Mouse (Mus musculus) small intestine, adult 2 months (tissue): Measurements from ENCODE around the gene Lin52. TPM values are rescaled to one million over a fixed set of nuclear protein-coding genes. Genes with fewer than 3 reads are reported as not detected.

Experiments
- H3K27ac ChIP-seq: fragments of 200-500 bp; 2 replicates; pipeline ENCODE4 v1.5.1; 2012; ENCODE audit warnings: low read depth, low read length, control low read depth, inconsistent platforms; ENCODE audit not compliant: insufficient read depth
- H3K27me3 ChIP-seq: fragments of 200-500 bp; 2 replicates; pipeline ENCODE4 v1.6.1; 2012; ENCODE audit warnings: mild to moderate bottlenecking, moderate library complexity, low read length, inconsistent platforms; ENCODE audit not compliant: control insufficient read depth, insufficient read depth
- H3K36me3 ChIP-seq: fragments of 200-500 bp; 2 replicates; pipeline ENCODE4 v1.6.1; 2012; ENCODE audit warnings: mild to moderate bottlenecking, low read length, control low read depth, inconsistent platforms; ENCODE audit not compliant: control insufficient read depth, insufficient read depth
- H3K4me1 ChIP-seq: fragments of 200-500 bp; 2 replicates; pipeline ENCODE4 v1.6.1; 2012; ENCODE audit warnings: low read length, inconsistent platforms, mixed read lengths; ENCODE audit not compliant: control insufficient read depth, insufficient read depth, insufficient read length
- H3K4me3 ChIP-seq: fragments of 200-500 bp; 2 replicates; pipeline ENCODE4 v1.5.1; 2012; ENCODE audit warnings: low read depth, mild to moderate bottlenecking, control low read depth, inconsistent platforms, low read length, moderate library complexity
- CTCF ChIP-seq: fragments of 200-500 bp; IDR thresholded peaks from 2 replicates; pipeline ENCODE4 v1.5.1; 2012; ENCODE audit warnings: low read depth, mild to moderate bottlenecking, control low read depth, inconsistent platforms, low read length, moderate library complexity, mixed read lengths; ENCODE audit not compliant: insufficient replicate concordance, insufficient read length; ENCODE audit errors: extremely low read depth
- POLR2A ChIP-seq: fragments of 200-500 bp; IDR thresholded peaks from 2 replicates; pipeline ENCODE4 v1.6.1; 2012; ENCODE audit warnings: low read depth, mild to moderate bottlenecking, control low read depth, inconsistent platforms, low read length, moderate library complexity
- WGBS: fragments of 180-500 bp; shearing (Covaris S2); methylation state at CpG from one replicate; pipeline ENCODE4 v1.1.7; 2018; 5-methylcytosine and 5-hydroxymethylcytosine counted together
- polyA plus RNA-seq: library from polyadenylated mRNA; depleted of rRNA; stranded (reverse); fragments of >200 nt; gene quantifications from 2 replicates; pipeline ENCODE4 v1.2.3, GENCODE M21; 2012

Lin52 gene
- polyA plus RNA-seq, 1 experiment = 3.2 TPM

GRCm38 (mm10) chr12:84501278-84501677, 50.1 kb downstream of the Lin52 start:
- no peaks in the 10 kb centered on the region for H3K27me3 ChIP-seq
- TF ChIP-seq CTCF = no peak
- no peak for TF ChIP-seq POLR2A
- WGBS = 78% methylated on average over 4 of the region's 4 CpGs

GRCm38 (mm10) chr12:84506856-84507255, 55.6 kb downstream of the Lin52 start:
- Histone ChIP-seq H3K4me3 (no peak overlapping the region), H3K27ac (no peak overlapping the region), H3K4me1 (no peaks in the 10 kb centered on the region), H3K27me3 (no peaks in the 10 kb centered on the region), H3K36me3 (no peaks in the 10 kb centered on the region)
- TF ChIP-seq CTCF (no peak), POLR2A (no peak)
- WGBS = 85% methylated on average over 4 of the region's 4 CpGs

More at GRCm38 (mm10) chr12:84501278-84501677, 50.1 kb downstream of the Lin52 start:
- no peaks in the 10 kb centered on the region for H3K4me1 ChIP-seq
- H3K4me3 ChIP-seq = no peak overlapping the region
- H3K36me3 ChIP-seq = no peaks in the 10 kb centered on the region
- no peak overlapping the region for H3K27ac ChIP-seq

GRCm38 (mm10) chr12:84512016-84512415, 60.8 kb downstream of the Lin52 start:
- no peaks in the 10 kb centered on the region for H3K27me3 ChIP-seq
- no peak for TF ChIP-seq POLR2A
- TF ChIP-seq CTCF = no peak
- H3K36me3 ChIP-seq = no peaks in the 10 kb centered on the region; the same call in 1 of the 2 replicates
- H3K27ac ChIP-seq = no peak overlapping the region
- no peak overlapping the region for H3K4me3 ChIP-seq
- H3K4me1 ChIP-seq = no peaks in the 10 kb centered on the region
- WGBS = 49% methylated on average over 3 of the region's 3 CpGs

GRCm38 (mm10) chr12:84515486-84515885, 64.3 kb downstream of the Lin52 start:
- Histone ChIP-seq H3K27ac (no peak overlapping the region), H3K4me1 (no peaks in the 10 kb centered on the region), H3K4me3 (no peak overlapping the region), H3K27me3 (no peaks in the 10 kb centered on the region), H3K36me3 (peaks cover 2% of the 10 kb centered on the region; the same call in 1 of the 2 replicates)
- 80% methylated on average over 4 of the region's 4 CpGs for WGBS
- TF ChIP-seq CTCF (no peak), POLR2A (no peak)

GRCm38 (mm10) chr12:84516642-84517041, 65.4 kb downstream of the Lin52 start:
- TF ChIP-seq POLR2A (no peak), CTCF (no peak)
- H3K27ac ChIP-seq = no peak overlapping the region
- H3K27me3 ChIP-seq = no peaks in the 10 kb centered on the region
- H3K4me3 ChIP-seq = no peak overlapping the region
- H3K36me3 ChIP-seq = peaks cover 2% of the 10 kb centered on the region; the same call in 1 of the 2 replicates
- no peaks in the 10 kb centered on the region for H3K4me1 ChIP-seq
- WGBS = 92% methylated on average over 1 of the region's 1 CpGs

- Histone ChIP-seq H3K4me3 (no peak overlapping the region), H3K27me3 (no peaks in the 10 kb centered on the region), H3K36me3 (peaks cover 5% of the 10 kb centered on the region; the same call in 1 of the 2 replicates), H3K4me1 (no peaks in the 10 kb centered on the region), H3K27ac (no peak overlapping the region)
- no peak for TF ChIP-seq POLR2A
- TF ChIP-seq CTCF = no peak
- 68% methylated on average over 2 of the region's 2 CpGs for WGBS
Observed at GRCm38 (mm10) chr12:84518018-84518417, 66.8 kb downstream of the Lin52 start.

- 53% methylated on average over 3 of the region's 3 CpGs for WGBS
- Histone ChIP-seq H3K27ac (peak overlapping the region; percentile 15; the same call in 1 of the 2 replicates), H3K27me3 (no peaks in the 10 kb centered on the region), H3K4me1 (peaks cover 6% of the 10 kb centered on the region), H3K36me3 (0 out of 2 replicates have a peak, but pooled peaks cover 6% of the 10 kb centered on the region), H3K4me3 (no peak overlapping the region)
- TF ChIP-seq CTCF (no peak), POLR2A (no peak)
Observed at GRCm38 (mm10) chr12:84523728-84524127, 72.5 kb downstream of the Lin52 start.
